Mouse (Mus musculus) stomach, postnatal 0 days (tissue): ENCODE data around the gene Kdm7a.

Experiments used
- CTCF ChIP-seq: IDR thresholded peaks from 2 replicates; pipeline ENCODE4 v1.5.1; 2016; ENCODE audit warnings: antibody characterized with exemption, low read depth, mild to moderate bottlenecking, moderate library complexity
- EP300 ChIP-seq: optimal IDR thresholded peaks from 2 replicates; pipeline ENCODE3; 2016; ENCODE audit warnings: antibody characterized with exemption

GRCm38 (mm10) chr6:39205064-39205649 is 1.4 kb downstream of the Kdm7a start:
- TF ChIP-seq CTCF = peak; percentile 88
- TF ChIP-seq EP300 = no peak
